Mouse (Mus musculus) neural tube, embryonic 12.5 days (tissue): ENCODE measurements at regions not wholly inside any gene's neighbourhood (a gene's known extent, or its start where the extent isn't known, plus 50 kb on each side); places are given as distances from the start of the nearest gene placed in this dataset.
A peak's percentile ranks its signal among the peaks of the same experiment; 100 is the strongest.

Experiments used
- ATAC-seq: fragments of 200-750 bp; cut with Nextera tagmentation; 2 replicates; pipeline ENCODE4 v1.8.0; 2017; ENCODE audit warnings: low read depth, mild to moderate bottlenecking, moderate TSS enrichment, moderate library complexity; ENCODE audit not compliant: low FRiP score
- H3K27ac ChIP-seq: fragments of 300-500 bp; sonication (generic); 2 replicates; pipeline ENCODE4 v1.5.1; 2016
- H3K27me3 ChIP-seq: fragments of 300-500 bp; sonication (generic); replicated peaks from 2 replicates; pipeline ENCODE4 v1.6.1; 2016; ENCODE audit warnings: mild to moderate bottlenecking
- H3K36me3 ChIP-seq: fragments of 300-500 bp; sonication (generic); 2 replicates; pipeline ENCODE4 v1.6.1; 2016; ENCODE audit warnings: mild to moderate bottlenecking
- H3K4me1 ChIP-seq: fragments of 300-500 bp; sonication (generic); 2 replicates; pipeline ENCODE4 v1.6.1; 2016
- H3K4me2 ChIP-seq: fragments of 300-500 bp; sonication (generic); replicated peaks from 2 replicates; pipeline ENCODE4 v1.6.1; 2016; ENCODE audit warnings: mild to moderate bottlenecking
- H3K4me3 ChIP-seq: fragments of 300-500 bp; sonication (generic); 2 replicates; pipeline ENCODE4 v1.5.1; 2016
- H3K9ac ChIP-seq: fragments of 300-500 bp; sonication (generic); 2 replicates; pipeline ENCODE4 v1.6.1; 2016; ENCODE audit warnings: mild to moderate bottlenecking
- H3K9me3 ChIP-seq: fragments of 300-500 bp; sonication (generic); 2 replicates; pipeline ENCODE4 v1.6.1; 2016; ENCODE audit warnings: mild to moderate bottlenecking
- WGBS: fragments of 180-500 bp; shearing (Covaris S2); methylation state at CpG from one replicate; pipeline ENCODE4 v1.1.7; 2016; 5-methylcytosine and 5-hydroxymethylcytosine counted together

DNA sequence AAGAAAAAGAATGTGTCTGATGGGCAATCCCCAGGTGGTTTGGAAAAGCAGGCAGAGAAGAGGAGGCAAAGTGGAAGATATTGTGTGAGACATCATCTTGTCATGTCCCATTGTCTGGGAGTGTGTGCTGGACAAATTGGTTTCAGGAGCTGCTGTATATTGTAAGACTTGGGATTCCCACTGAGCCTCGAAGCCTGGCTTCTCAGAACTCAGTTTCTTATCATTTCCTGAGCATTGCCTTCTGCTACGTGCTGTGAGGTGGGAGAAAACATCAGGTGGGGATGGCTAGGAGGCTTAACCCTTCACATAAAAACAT, 1216.3 kb downstream of the Agbl1 start:
- Histone ChIP-seq H3K27ac (no peak overlapping the region), H3K9me3 (no peaks in the 10 kb centered on the region), H3K4me3 (no peak overlapping the region), H3K9ac (no peak overlapping the region), H3K4me2 (no peak overlapping the region), H3K36me3 (no peaks in the 10 kb centered on the region), H3K4me1 (0 out of 2 replicates have a peak, but pooled peaks cover 6% of the 10 kb centered on the region), H3K27me3 (no peaks in the 10 kb centered on the region)
- WGBS, result 45% methylated on average over 2 of the region's 2 CpGs
- ATAC-seq, result no peak

GRCm38 (mm10) chr7:77445352-77446051, 1215.8 kb downstream of the Agbl1 start:
- Histone ChIP-seq H3K36me3 (no peaks in the 10 kb centered on the region), H3K9ac (no peak overlapping the region), H3K4me1 (0 out of 2 replicates have a peak, but pooled peaks cover 6% of the 10 kb centered on the region), H3K9me3 (no peaks in the 10 kb centered on the region), H3K27ac (no peak overlapping the region), H3K27me3 (no peaks in the 10 kb centered on the region), H3K4me3 (no peak overlapping the region), H3K4me2 (no peak overlapping the region; the same call in 1 of the 2 replicates)
- 40% methylated on average over 11 of the region's 11 CpGs for WGBS
- peak; percentile 71; the same call in 1 of the 2 replicates for ATAC-seq

GRCm38 (mm10) chr7:77441622-77442021, 1211.9 kb downstream of the Agbl1 start:
- no peaks in the 10 kb centered on the region for H3K36me3 ChIP-seq
- no peak for ATAC-seq
- H3K4me2 ChIP-seq, result no peak overlapping the region
- H3K4me1 ChIP-seq, result 0 out of 2 replicates have a peak, but pooled peaks cover 6% of the 10 kb centered on the region
- 61% methylated on average over 2 of the region's 2 CpGs for WGBS
- no peak overlapping the region for H3K4me3 ChIP-seq
- no peaks in the 10 kb centered on the region for H3K9me3 ChIP-seq
- no peak overlapping the region for H3K27ac ChIP-seq
- H3K9ac ChIP-seq, result no peak overlapping the region
- H3K27me3 ChIP-seq, result no peaks in the 10 kb centered on the region

- 89% methylated on average over 4 of the region's 4 CpGs for WGBS
- ATAC-seq, result no peak
- Histone ChIP-seq H3K27me3 (no peaks in the 10 kb centered on the region), H3K27ac (no peak overlapping the region), H3K4me1 (no peaks in the 10 kb centered on the region), H3K9me3 (no peaks in the 10 kb centered on the region), H3K4me2 (no peak overlapping the region), H3K4me3 (no peak overlapping the region), H3K36me3 (no peaks in the 10 kb centered on the region), H3K9ac (no peak overlapping the region)
Observed at GRCm38 (mm10) chr7:77413606-77414005, 1183.9 kb downstream of the Agbl1 start.
